In the genomic region with DNA sequence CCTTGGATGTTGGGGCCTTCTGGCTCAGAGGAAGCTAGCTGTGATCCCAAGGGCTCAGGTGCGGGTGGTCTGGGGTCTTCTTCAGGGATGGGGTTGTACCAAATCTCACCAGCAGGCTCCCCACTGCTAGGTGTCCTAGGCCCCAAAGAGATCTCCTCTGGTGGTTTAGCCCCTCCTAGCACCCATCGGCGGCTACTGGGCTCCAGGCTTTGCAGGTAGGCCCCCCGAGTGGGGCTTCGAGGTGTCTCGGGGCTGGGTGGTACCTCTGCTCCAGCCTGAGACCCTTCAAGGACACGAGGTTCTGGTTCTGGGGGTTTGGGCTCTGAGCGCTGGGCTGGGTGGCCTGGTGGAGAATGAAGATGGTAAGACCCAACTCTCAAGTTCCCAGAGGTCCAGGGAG, we compare ENCODE assay signal across 16 mouse cellular contexts. TPM values are rescaled to one million over a fixed set of nuclear protein-coding genes. Genes with fewer than 3 reads are reported as not detected.
DNase-seq lines count a peak whose midpoint lies in the region; ATAC-seq and TF ChIP-seq lines count a peak whose summit lies in the region.
"Had no signal": no experiment of that assay in that cellular context is flagged by ENCODE, and none has a peak within 500 bp of the region (broad histone marks: within the 10 kb centered on the region; RNA-seq: fewer than 3 reads in every experiment).

No protein-coding gene starts in this region.

- ATAC-seq in liver, embryonic 11.5 days (replicated peaks; ENCODE audit: low FRiP score) = no peak
- no peak for ATAC-seq in embryonic facial prominence, embryonic 13.5 days (ENCODE audit: insufficient number of reproducible peaks, insufficient read depth, low FRiP score, low TSS enrichment, low read depth)
- ATAC-seq in limb, embryonic 15.5 days (ENCODE audit: insufficient number of reproducible peaks, low FRiP score, low TSS enrichment, low read depth) = no peak
- ATAC-seq: forebrain, postnatal 0 days had no signal

- H3K9me3 ChIP-seq in liver, embryonic 11.5 days (ENCODE audit: control insufficient read depth, low read length) = no peaks in the 10 kb centered on the region
- H3K9me3 ChIP-seq in embryonic facial prominence, embryonic 13.5 days = no peaks in the 10 kb centered on the region
- H3K9me3 ChIP-seq in limb, embryonic 15.5 days = no peaks in the 10 kb centered on the region
- H3K9me3 ChIP-seq: hindbrain, embryonic 12.5 days had no signal

- intact Hi-C loops in gastrocnemius, adult 2 months (cut with DNase I) = no loop called here
- intact Hi-C loops in gastrocnemius, postnatal 14 days (cut with DNase I; ENCODE audit: low total_unique reads) = no loop called here

- H3K4me3 ChIP-seq in gastrocnemius, adult 2 months = no peak overlapping the region; the same call in 1 of the 2 replicates
- no peak overlapping the region for H3K4me3 ChIP-seq in liver, embryonic 11.5 days (ENCODE audit: low read depth, low read length)
- peak overlapping the region; percentile 65; the same call in 1 of the 2 replicates for H3K4me3 ChIP-seq in embryonic facial prominence, embryonic 13.5 days
- peak overlapping the region; percentile 74 for H3K4me3 ChIP-seq in limb, embryonic 15.5 days

- H3K27ac ChIP-seq in gastrocnemius, adult 2 months = peak overlapping the region; percentile 93
- H3K27ac ChIP-seq in liver, embryonic 11.5 days (ENCODE audit: low read depth, low read length) = no peak overlapping the region
- H3K27ac ChIP-seq in embryonic facial prominence, embryonic 13.5 days = no peak overlapping the region
- H3K27ac ChIP-seq in limb, embryonic 15.5 days = no peak overlapping the region
- H3K27ac ChIP-seq: hindbrain, embryonic 12.5 days had no signal

- H3K4me1 ChIP-seq in liver, embryonic 11.5 days (replicated peaks; ENCODE audit: control insufficient read depth, insufficient read depth, low read length) = no peaks in the 10 kb centered on the region
- H3K4me1 ChIP-seq in embryonic facial prominence, embryonic 13.5 days = peaks cover 16% of the 10 kb centered on the region
- peaks cover 21% of the 10 kb centered on the region for H3K4me1 ChIP-seq in limb, embryonic 15.5 days

- H3K4me2 ChIP-seq in liver, embryonic 11.5 days = peak overlapping the region; percentile 71; the same call in 1 of the 2 replicates
- peak overlapping the region; percentile 82 for H3K4me2 ChIP-seq in embryonic facial prominence, embryonic 13.5 days
- peak overlapping the region; percentile 64 for H3K4me2 ChIP-seq in limb, embryonic 15.5 days

- no peak for DNase-seq in gastrocnemius, adult 2 months
- no peak for DNase-seq in gastrocnemius, postnatal 14 days
- DNase-seq in liver, embryonic 11.5 days (ENCODE audit: low spot score) = no peak
- no peak for DNase-seq in liver
- no peak for DNase-seq in testis, postnatal 14 days (ENCODE audit: low spot score)
- no peak for DNase-seq in frontal cortex, postnatal 10 days (ENCODE audit: low spot score in 2 of 2)
- DNase-seq: B cell, adult 2 months; forebrain, postnatal 0 days had no signal

- H3K9ac ChIP-seq in liver, embryonic 11.5 days (ENCODE audit: low read depth, low read length) = no peak overlapping the region
- peak overlapping the region; percentile 83; the same call in 1 of the 2 replicates for H3K9ac ChIP-seq in embryonic facial prominence, embryonic 13.5 days
- H3K9ac ChIP-seq in limb, embryonic 15.5 days = no peak overlapping the region; the same call in none of the 2 replicates
- H3K9ac ChIP-seq: forebrain, postnatal 0 days; hindbrain, embryonic 12.5 days had no signal

- H3K27me3 ChIP-seq in liver, embryonic 11.5 days (replicated peaks; ENCODE audit: control insufficient read depth, insufficient read depth, low read length) = peaks cover 27% of the 10 kb centered on the region
- no peaks in the 10 kb centered on the region for H3K27me3 ChIP-seq in embryonic facial prominence, embryonic 13.5 days
- H3K27me3 ChIP-seq in limb, embryonic 15.5 days = no peaks in the 10 kb centered on the region
- H3K27me3 ChIP-seq: hindbrain, embryonic 12.5 days had no signal

- WGBS in liver, embryonic 11.5 days = 85% methylated on average over 8 of the region's 8 CpGs
- 93% methylated on average over 8 of the region's 8 CpGs for WGBS in embryonic facial prominence, embryonic 13.5 days
- WGBS in limb, embryonic 15.5 days = 94% methylated on average over 8 of the region's 8 CpGs

- TF ChIP-seq CTCF in gastrocnemius, adult 2 months (IDR thresholded peaks at IDR 0.05) = no peak

- H3K36me3 ChIP-seq in liver, embryonic 11.5 days (ENCODE audit: control insufficient read depth, insufficient read depth, low read length) = peaks cover 12% of the 10 kb centered on the region
- H3K36me3 ChIP-seq in embryonic facial prominence, embryonic 13.5 days = peaks cover 50% of the 10 kb centered on the region
- peaks cover 47% of the 10 kb centered on the region for H3K36me3 ChIP-seq in limb, embryonic 15.5 days

RNA-seq across cellular contexts. Expression of gene Syde1, which starts 1.9 kb away (rescaled TPM):
- 1 to 10 TPM; 3.0 to 5.1 TPM for total RNA-seq in gastrocnemius, adult 2 months (2021)
- total RNA-seq in gastrocnemius, postnatal 14 days (2021) = 1 to 10 TPM; 6.6 to 7.0 TPM
- 6.6 and 8.2 TPM in 2 replicates for polyA plus RNA-seq in liver, embryonic 11.5 days (2014; fragmentation: Nextera tagmentation; extraction: Ambion mirVana)
- polyA plus RNA-seq in embryonic facial prominence, embryonic 13.5 days (2015; fragmentation: Nextera tagmentation; extraction: Ambion mirVana) = 22.4 and 22.6 TPM in 2 replicates
- polyA plus RNA-seq in limb, embryonic 15.5 days (2015; fragmentation: Nextera tagmentation; extraction: Ambion mirVana) = 20.2 and 20.3 TPM in 2 replicates

RNA-seq across cellular contexts. Expression of gene Ilvbl, which starts 15.8 kb away (rescaled TPM):
- 10 to 100 TPM in 1 of 2 experiments, 1 to 10 TPM in 1; 9.0 to 17.9 TPM for total RNA-seq in gastrocnemius, adult 2 months (2021)
- 10 to 100 TPM; 14.7 to 16.4 TPM for total RNA-seq in gastrocnemius, postnatal 14 days (2021)
- polyA plus RNA-seq in liver, embryonic 11.5 days (2014; fragmentation: Nextera tagmentation; extraction: Ambion mirVana) = 22.1 and 24.0 TPM in 2 replicates
- polyA plus RNA-seq in embryonic facial prominence, embryonic 13.5 days (2015; fragmentation: Nextera tagmentation; extraction: Ambion mirVana) = 60.4 and 62.9 TPM in 2 replicates
- 77.0 and 86.2 TPM in 2 replicates for polyA plus RNA-seq in limb, embryonic 15.5 days (2015; fragmentation: Nextera tagmentation; extraction: Ambion mirVana)

RNA-seq across cellular contexts. Expression of gene Olfr1357, which starts 28.0 kb away (rescaled TPM):
- not detected for total RNA-seq in gastrocnemius, adult 2 months (2021)
- total RNA-seq in gastrocnemius, postnatal 14 days (2021) = not detected
- polyA plus RNA-seq in liver, embryonic 11.5 days (2014; fragmentation: Nextera tagmentation; extraction: Ambion mirVana) = not detected in 2 replicates
- polyA plus RNA-seq in embryonic facial prominence, embryonic 13.5 days (2015; fragmentation: Nextera tagmentation; extraction: Ambion mirVana) = not detected in 2 replicates
- not detected in 2 replicates for polyA plus RNA-seq in limb, embryonic 15.5 days (2015; fragmentation: Nextera tagmentation; extraction: Ambion mirVana)
- total RNA-seq: adrenal gland, adult 18-20 months; forebrain, postnatal 0 days; left cerebral cortex, postnatal 14 days; megakaryocyte progenitor cell, adult 5-6 weeks had no signal
- polyA plus RNA-seq: forebrain, postnatal 0 days; hindbrain, embryonic 12.5 days; large intestine, adult 2 months; neural tube, embryonic 11.5 days had no signal

Comparison
In these comparisons a context has a peak if more than half of its experiments do, and no peak if none do; other contexts are left out.
1. H3K4me3 ChIP-seq: peak in embryonic facial prominence, embryonic 13.5 days (single experiment) and limb, embryonic 15.5 days (single experiment); none in gastrocnemius, adult 2 months (single experiment) and liver, embryonic 11.5 days (single experiment).
2. Peak in every context shown above with its lines, with median percentiles within 50 percentile points of each other: H3K4me2 ChIP-seq.